Mouse (Mus musculus) central nervous system, embryonic 18 days (tissue): ENCODE results near the gene Cmtr1. TPM values are rescaled to one million over a fixed set of nuclear protein-coding genes. Genes with fewer than 3 reads are reported as not detected.

Source experiments
- polyA plus RNA-seq: library from polyadenylated mRNA; depleted of rRNA; stranded (reverse); fragments of >200 nt; gene quantifications from 2 replicates; pipeline ENCODE4 v1.2.3, GENCODE M21; 2012; rRNA removed

Cmtr1 gene
- polyA plus RNA-seq = 58.2 and 61.1 TPM in 2 replicates

DNA sequence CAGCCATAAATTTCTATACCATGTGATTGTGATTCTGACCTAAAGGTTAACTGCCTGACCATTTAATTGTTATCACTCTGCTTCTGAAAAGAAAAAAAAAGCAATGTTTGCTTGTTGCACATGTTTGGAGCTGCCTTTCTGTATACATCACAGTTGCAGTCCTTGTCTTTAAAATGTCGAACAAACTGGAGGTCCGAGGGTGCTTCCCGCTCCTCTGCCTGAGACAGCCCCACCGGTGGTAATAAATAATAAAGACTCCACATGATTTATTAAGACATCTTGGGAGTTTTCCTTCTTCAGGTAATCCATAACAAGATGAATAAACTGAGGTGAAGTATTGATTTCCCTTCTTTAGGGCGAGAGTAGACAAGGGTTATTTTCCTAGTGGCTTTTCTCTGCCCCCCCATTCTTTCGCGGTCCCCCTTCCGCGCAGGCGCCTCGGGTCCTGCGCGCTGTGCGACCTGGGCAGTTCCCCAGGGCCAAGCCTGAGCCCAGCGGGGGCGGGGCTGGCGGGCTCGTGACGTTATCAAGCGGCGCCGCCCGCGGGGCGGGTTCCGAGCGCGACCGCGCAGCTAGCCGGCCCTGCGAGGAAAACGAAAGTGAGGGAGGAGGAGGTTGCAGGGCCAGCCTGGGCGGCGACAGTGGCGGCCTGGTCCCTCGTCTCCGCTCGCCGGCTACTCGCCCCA lies at the start of gene Cmtr1:
Gene Cmtr1, plus strand, starts transcription at position 520 of the 686 bp plus-strand sequence.

DNA sequence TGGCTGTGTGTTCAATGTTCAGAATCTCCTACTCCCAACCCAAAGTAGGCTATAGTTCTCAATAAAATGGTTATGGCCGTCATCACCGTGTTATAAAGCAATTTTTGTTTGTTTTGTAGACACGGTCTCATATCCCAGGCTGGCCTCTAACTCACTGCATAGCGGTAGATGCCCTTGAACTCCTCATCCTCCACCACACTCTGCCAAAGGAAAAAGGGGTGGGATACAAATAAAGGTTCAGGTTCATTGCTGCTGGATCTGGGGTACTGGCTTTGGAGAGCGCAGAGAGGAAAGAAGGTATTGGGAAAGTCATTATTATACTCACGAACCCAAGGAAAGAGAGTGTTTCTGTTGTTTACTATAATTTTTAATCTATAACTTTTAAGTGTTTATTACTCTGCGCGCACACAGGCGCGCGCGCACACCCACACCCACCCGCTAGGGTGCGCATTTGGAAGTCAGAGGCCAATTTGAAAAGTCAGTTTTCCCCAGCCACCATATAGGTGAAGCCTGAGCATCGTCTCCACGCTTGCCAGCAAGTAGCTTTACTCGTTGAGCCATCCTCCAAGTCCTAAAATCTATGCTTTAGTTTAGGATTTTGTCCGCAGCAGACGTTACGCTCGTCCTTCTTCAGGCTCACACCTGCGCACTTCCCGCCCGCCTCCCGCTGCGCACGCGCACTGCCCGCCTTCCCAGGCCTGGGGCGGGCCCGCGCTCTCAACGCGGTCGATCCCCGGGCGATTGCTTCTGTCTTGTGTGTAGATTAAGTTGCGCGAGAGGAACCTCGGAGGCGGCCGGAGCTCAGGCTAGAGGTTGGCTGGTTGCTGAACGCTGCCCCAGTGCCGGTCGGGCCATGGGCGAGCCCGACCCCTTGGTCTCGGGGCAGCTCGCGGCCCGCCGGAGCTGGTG lies 46.0 kb upstream of the Cmtr1 start, which contains the start of the genes Rnf8 and Gm28043:
Gene Rnf8, plus strand, starts transcription at position 676 of the 909 bp plus-strand sequence.
Gene Gm28043, plus strand, starts transcription at position 762 of the 909 bp plus-strand sequence.

DNA sequence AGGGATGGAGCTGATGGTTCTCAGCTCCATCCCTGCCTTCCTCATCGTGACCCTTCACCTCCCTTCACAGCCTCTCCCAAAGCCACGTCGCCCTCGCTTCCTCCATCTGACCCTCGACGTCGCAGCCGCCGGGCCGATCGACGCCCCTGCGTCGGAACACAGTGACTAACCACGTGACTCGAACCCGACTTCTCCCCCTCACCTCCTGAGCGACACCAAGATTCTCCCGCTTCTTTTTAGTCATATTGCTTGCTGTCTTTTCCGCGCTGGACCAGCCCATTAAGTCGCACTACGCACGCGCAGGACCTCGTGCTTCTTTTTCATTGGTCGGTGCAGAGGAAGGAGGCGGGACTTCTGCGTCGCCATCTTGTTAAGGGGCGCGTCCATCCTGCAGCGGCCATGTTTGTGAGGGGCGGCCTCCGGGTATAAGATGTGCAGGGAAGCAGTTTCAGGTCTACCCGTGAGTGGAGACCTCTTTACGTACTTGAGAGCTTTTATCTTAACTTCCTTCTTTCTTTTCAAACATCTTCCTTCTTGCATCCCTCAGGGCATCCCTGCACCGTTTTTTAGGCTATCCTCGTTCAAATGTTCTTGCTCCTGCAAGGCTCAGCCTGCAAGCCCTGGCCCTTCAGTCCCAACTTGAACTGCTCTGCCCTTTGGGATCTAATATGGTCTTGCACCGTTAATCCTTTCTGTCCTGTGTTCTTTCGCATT lies 56.5 kb downstream of the Cmtr1 start, which contains the start of gene Ccdc167:
Gene Ccdc167, minus strand, starts transcription at position 313 of the 714 bp plus-strand sequence.

Other genes with a start within 250 kb of the Cmtr1 start
- 8.8 and 10.0 TPM in 2 replicates for gene Pim1, start 169.8 kb upstream of the Cmtr1 start, polyA plus RNA-seq
- 0.03 TPM in 1 of 2 replicates, not detected in the other for gene Gm17657, start 111.0 kb upstream of the Cmtr1 start, polyA plus RNA-seq
- 28.6 and 34.0 TPM in 2 replicates for gene Tbc1d22b, start 110.8 kb upstream of the Cmtr1 start, polyA plus RNA-seq
- 0.19 TPM in 1 of 2 replicates, not detected in the other for gene Tmem217, start 108.2 kb upstream of the Cmtr1 start, polyA plus RNA-seq
- 64.6 and 65.2 TPM in 2 replicates for gene Rnf8, start 45.8 kb upstream of the Cmtr1 start, polyA plus RNA-seq
- 3.0 and 3.2 TPM in 2 replicates for gene Gm28043, start 45.7 kb upstream of the Cmtr1 start, polyA plus RNA-seq
- 13.3 and 16.4 TPM in 2 replicates for gene Ccdc167, start 56.4 kb downstream of the Cmtr1 start, polyA plus RNA-seq